Mouse (Mus musculus): ENCODE results near the gene BC035947. TPM values are rescaled to one million over a fixed set of nuclear protein-coding genes. Genes with fewer than 3 reads are reported as not detected.

The BC035947 gene
- total and polyA plus RNA-seq, 3 experiments: not detected

DNA sequence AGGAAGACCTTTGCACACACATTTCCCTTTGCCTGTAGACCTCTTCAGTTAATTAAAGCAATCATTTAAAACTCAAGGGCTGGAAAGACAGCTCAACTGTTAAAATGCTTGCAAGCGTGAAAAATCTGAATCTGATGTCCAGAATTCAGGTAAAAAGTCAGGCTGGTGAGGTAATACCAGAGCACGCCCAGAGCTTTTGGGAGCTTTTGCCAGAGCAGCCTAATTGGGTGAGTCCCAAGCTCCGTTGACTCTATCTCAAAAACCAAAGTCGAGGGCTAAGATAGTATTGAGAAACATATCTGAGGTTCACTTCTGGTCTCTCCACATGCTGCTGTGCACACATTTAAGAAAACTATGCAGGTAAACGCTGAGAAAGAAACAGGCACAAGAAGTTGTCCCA lies 1.1 kb downstream of the BC035947 start, which contains the start of gene Mogat1:
Gene Mogat1, plus strand, starts transcription at position 130 of the 400 bp plus-strand sequence.
- TF ChIP-seq TBP (conservative IDR thresholded peaks at IDR 0.05; ENCODE audit: low read depth, low read length) (no peak), MAZ (IDR thresholded peaks at IDR 0.05; ENCODE audit: low read depth, low read length) (no peak), ZNF384 (IDR thresholded peaks at IDR 0.05; ENCODE audit: low read depth, low read length) (no peak)

DNA sequence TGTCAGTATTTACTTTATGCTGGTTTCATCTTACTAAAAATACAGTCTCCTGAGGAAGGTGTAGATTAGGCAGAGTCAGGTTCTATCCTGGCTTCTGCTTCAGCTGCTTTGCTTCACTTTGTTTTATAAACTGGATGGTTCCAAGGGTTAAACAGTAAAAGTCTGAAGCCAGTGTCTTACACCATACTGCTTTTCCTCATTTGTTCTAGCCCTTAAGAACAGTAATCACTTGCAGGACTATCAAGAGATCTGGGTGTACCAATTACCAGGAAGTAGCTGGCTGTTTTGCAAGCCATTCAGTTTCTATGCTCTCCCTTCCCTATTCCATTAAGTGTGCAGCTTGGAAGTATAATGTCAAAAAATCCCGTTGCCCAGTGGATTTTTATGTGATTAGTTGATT lies 4.8 kb downstream of the BC035947 start:
- in situ Hi-C loops (cut with MboI; ENCODE audit: low pct_ligation_motif_present, low pct_unique_long_range_greater_than_20kb, low sequenced_read_pairs) (no loop called here), dilution Hi-C loops (cut with MboI; ENCODE audit: extremely low pct_ligation_motif_present, extremely low pct_unique_long_range_greater_than_20kb, low sequenced_read_pairs) (no loop called here)
- no peaks in the 10 kb centered on the region for H3K4me1 ChIP-seq (ENCODE audit: control insufficient read depth in 1 of 2, insufficient read depth in 2 of 2)
- no peaks in the 10 kb centered on the region for H3K9me3 ChIP-seq (replicated peaks; ENCODE audit: low read length)
- H3K79me2 ChIP-seq (replicated peaks; ENCODE audit: control insufficient read depth, extremely low read depth, insufficient read depth, poor library complexity, severe bottlenecking): no peaks in the 10 kb centered on the region
- no peak for DNase-seq (ENCODE audit: extremely low read depth)
- H3K27ac ChIP-seq (ENCODE audit: insufficient read depth, low read depth): no peak overlapping the region
- H3K27me3 ChIP-seq (replicated peaks): peaks cover 15% of the 10 kb centered on the region
- H3K36me3 ChIP-seq (replicated peaks in 1 of 2; ENCODE audit: control insufficient read depth in 1 of 2, insufficient read depth in 1 of 2, low read length in 1 of 2): no peaks in the 10 kb centered on the region
- H3K9ac ChIP-seq (ENCODE audit: insufficient read depth, low read depth): no peak overlapping the region
- TF ChIP-seq POLR2A (IDR thresholded peaks at IDR 0.05; ENCODE audit: low read depth, low read length) (no peak), IRF4 (IDR thresholded peaks at IDR 0.05; ENCODE audit: low read depth, low read length) (no peak), MAX (IDR thresholded peaks at IDR 0.05; ENCODE audit: low read length) (no peak), RCOR1 (conservative IDR thresholded peaks at IDR 0.05; ENCODE audit: low read depth, low read length) (no peak), ZKSCAN1 (IDR thresholded peaks at IDR 0.05; ENCODE audit: borderline replicate concordance, low read depth, low read length) (no peak), CHD2 (IDR thresholded peaks at IDR 0.05; ENCODE audit: low read length) (no peak), RAD21 (IDR thresholded peaks at IDR 0.05; ENCODE audit: low read depth, low read length) (no peak), SIN3A (IDR thresholded peaks at IDR 0.05; ENCODE audit: low read length) (no peak), CHD1 (IDR thresholded peaks at IDR 0.05; ENCODE audit: low read depth, low read length) (no peak), PAX5 (IDR thresholded peaks at IDR 0.05; ENCODE audit: low read length) (no peak), E2F4 (IDR thresholded peaks at IDR 0.05; ENCODE audit: insufficient replicate concordance, low read depth, low read length) (no peak), ZMIZ1 (IDR thresholded peaks at IDR 0.05; ENCODE audit: low read depth, low read length) (no peak), KAT2A (IDR thresholded peaks at IDR 0.05; ENCODE audit: insufficient replicate concordance, low read length) (no peak), ETS1 (conservative IDR thresholded peaks at IDR 0.05; ENCODE audit: low read depth, low read length) (no peak), USF1 (IDR thresholded peaks at IDR 0.05; ENCODE audit: low read depth, low read length) (no peak), UBTF (IDR thresholded peaks at IDR 0.05; ENCODE audit: low read depth, low read length) (no peak), GABPA (IDR thresholded peaks at IDR 0.05; ENCODE audit: insufficient replicate concordance, low read depth, low read length) (no peak), CTCF (conservative IDR thresholded peaks at IDR 0.05 in 1 of 2, IDR thresholded peaks at IDR 0.05 in 1 of 2; ENCODE audit: low read depth in 2 of 2, low read length in 2 of 2) (no peak)
- H3K4me2 ChIP-seq (ENCODE audit: insufficient read depth, low read depth, poor library complexity, severe bottlenecking): no peak overlapping the region
- H3K4me3 ChIP-seq (replicated peaks in 1 of 3; ENCODE audit: low read depth in 2 of 3, low read length in 2 of 3, poor library complexity in 1 of 3): no peak overlapping the region

More for the DNA sequence above, 1.1 kb downstream of the BC035947 start, which contains the start of gene Mogat1:
- H3K27me3 ChIP-seq (replicated peaks): peaks cover 12% of the 10 kb centered on the region
- no peak within 1 kb of the TSS for H3K4me2 ChIP-seq (ENCODE audit: insufficient read depth, low read depth, poor library complexity, severe bottlenecking)
- no peaks in the 10 kb centered on the region for H3K4me1 ChIP-seq (ENCODE audit: control insufficient read depth in 1 of 2, insufficient read depth in 2 of 2)
- no peaks in the 10 kb centered on the region for H3K79me2 ChIP-seq (replicated peaks; ENCODE audit: control insufficient read depth, extremely low read depth, insufficient read depth, poor library complexity, severe bottlenecking)
- no peak within 1 kb of the TSS for H3K27ac ChIP-seq (ENCODE audit: insufficient read depth, low read depth)
- no peak for DNase-seq (ENCODE audit: extremely low read depth)
- no peaks in the 10 kb centered on the region for H3K36me3 ChIP-seq (replicated peaks in 1 of 2; ENCODE audit: control insufficient read depth in 1 of 2, insufficient read depth in 1 of 2, low read length in 1 of 2)
- dilution Hi-C loops (cut with MboI; ENCODE audit: extremely low pct_ligation_motif_present, extremely low pct_unique_long_range_greater_than_20kb, low sequenced_read_pairs): no loop called here
- no peak within 1 kb of the TSS for H3K4me3 ChIP-seq (replicated peaks in 1 of 3; ENCODE audit: low read depth in 2 of 3, low read length in 2 of 3, poor library complexity in 1 of 3)
- H3K9me3 ChIP-seq (replicated peaks; ENCODE audit: low read length): no peaks in the 10 kb centered on the region
- in situ Hi-C loops (cut with MboI; ENCODE audit: low pct_ligation_motif_present, low pct_unique_long_range_greater_than_20kb, low sequenced_read_pairs): no loop called here
- H3K9ac ChIP-seq (ENCODE audit: insufficient read depth, low read depth): no peak within 1 kb of the TSS

Data from CH12.LX (cell line).